Mouse (Mus musculus): ENCODE measurements at regions not wholly inside any gene's neighbourhood (a gene's known extent, or its start where the extent isn't known, plus 50 kb on each side); places are given as distances from the start of the nearest gene placed in this dataset.

GRCm38 (mm10) chr12:56224142-56224895 is 121.4 kb downstream of the Mbip start:
- no peaks in the 10 kb centered on the region for H3K36me3 ChIP-seq (ENCODE audit: control insufficient read depth, insufficient read depth, low read length)
- no peak overlapping the region for H3K27ac ChIP-seq (ENCODE audit: insufficient read depth, low read length)
- no peak for TF ChIP-seq CTCF (IDR thresholded peaks at IDR 0.05; ENCODE audit: extremely low read depth, insufficient read depth, insufficient read length, insufficient replicate concordance)
- TF ChIP-seq POLR2A (IDR thresholded peaks at IDR 0.05; ENCODE audit: low read depth, low read length) = no peak
- WGBS = 93% methylated on average over 3 of the region's 3 CpGs
- H3K27me3 ChIP-seq (ENCODE audit: control insufficient read depth, insufficient read depth, low read length) = no peaks in the 10 kb centered on the region
- H3K4me1 ChIP-seq (ENCODE audit: control insufficient read depth, insufficient read depth, insufficient read length) = no peaks in the 10 kb centered on the region
- DNase-seq (ENCODE audit: low read depth in 1 of 2, low spot score in 2 of 2) = no peak
- H3K4me3 ChIP-seq (ENCODE audit: extremely low read depth, insufficient read depth, insufficient read length) = no peak overlapping the region

GRCm38 (mm10) chr12:56193524-56193923 is 152.2 kb downstream of the Mbip start:
- Histone ChIP-seq H3K27me3 (ENCODE audit: control insufficient read depth, insufficient read depth, low read length) (no peaks in the 10 kb centered on the region), H3K27ac (ENCODE audit: insufficient read depth, low read length) (no peak overlapping the region), H3K36me3 (ENCODE audit: control insufficient read depth, insufficient read depth, low read length) (no peaks in the 10 kb centered on the region), H3K4me1 (ENCODE audit: control insufficient read depth, insufficient read depth, insufficient read length) (no peaks in the 10 kb centered on the region), H3K4me3 (ENCODE audit: extremely low read depth, insufficient read depth, insufficient read length) (no peak overlapping the region)
- TF ChIP-seq CTCF (IDR thresholded peaks at IDR 0.05; ENCODE audit: extremely low read depth, insufficient read depth, insufficient read length, insufficient replicate concordance) (no peak), POLR2A (IDR thresholded peaks at IDR 0.05; ENCODE audit: low read depth, low read length) (no peak)
- DNase-seq (ENCODE audit: low read depth in 1 of 2, low spot score in 2 of 2) = no peak
- 78% methylated on average over 3 of the region's 3 CpGs for WGBS

DNA sequence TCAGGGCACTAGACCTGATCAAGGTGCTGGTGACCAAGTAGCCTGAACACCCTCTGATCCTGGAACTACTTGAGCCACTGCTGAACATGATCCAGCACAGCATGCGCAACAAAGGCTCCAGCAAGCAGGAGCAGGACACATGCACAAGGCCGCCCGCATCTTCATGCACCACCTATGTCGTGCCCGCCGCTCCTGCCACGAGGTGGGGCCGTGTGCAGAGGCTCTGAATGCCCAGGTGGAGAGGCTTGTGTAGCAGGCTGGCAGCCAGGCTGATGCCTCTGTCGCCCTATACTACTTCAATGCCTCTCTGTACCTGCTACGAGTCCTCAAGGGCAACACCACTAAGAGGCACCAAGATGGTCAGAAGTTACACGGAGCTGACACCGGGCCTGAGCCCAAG is 156.1 kb downstream of the Mbip start:
- 91% methylated on average over 12 of the region's 12 CpGs for WGBS
- DNase-seq (ENCODE audit: low read depth in 1 of 2, low spot score in 2 of 2) = no peak
- Histone ChIP-seq H3K27me3 (ENCODE audit: control insufficient read depth, insufficient read depth, low read length) (no peaks in the 10 kb centered on the region), H3K27ac (ENCODE audit: insufficient read depth, low read length) (no peak overlapping the region), H3K4me1 (ENCODE audit: control insufficient read depth, insufficient read depth, insufficient read length) (no peaks in the 10 kb centered on the region), H3K4me3 (ENCODE audit: extremely low read depth, insufficient read depth, insufficient read length) (no peak overlapping the region), H3K36me3 (ENCODE audit: control insufficient read depth, insufficient read depth, low read length) (no peaks in the 10 kb centered on the region)
- no peak for TF ChIP-seq POLR2A (IDR thresholded peaks at IDR 0.05; ENCODE audit: low read depth, low read length)
- no peak for TF ChIP-seq CTCF (IDR thresholded peaks at IDR 0.05; ENCODE audit: extremely low read depth, insufficient read depth, insufficient read length, insufficient replicate concordance)

DNA sequence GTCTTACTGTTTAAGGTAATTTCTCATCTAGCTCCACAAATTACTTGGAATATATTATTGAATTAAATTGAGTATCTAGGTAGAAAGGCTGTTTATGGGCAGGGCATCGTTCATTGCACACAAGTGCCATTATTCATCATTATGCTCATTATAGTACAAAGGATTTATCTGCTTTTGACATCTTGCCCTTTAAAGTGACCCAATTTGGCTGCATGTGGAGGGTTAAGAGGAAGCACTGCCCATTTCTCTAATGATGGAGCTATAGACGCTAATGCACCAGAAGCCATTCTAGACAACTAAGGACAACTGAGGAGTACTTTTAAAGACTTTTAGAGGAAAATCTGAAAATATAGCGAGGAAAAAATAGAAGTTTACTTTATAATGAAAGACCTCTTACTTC is 185.0 kb downstream of the Mbip start:
- no peak overlapping the region for H3K4me3 ChIP-seq (ENCODE audit: extremely low read depth, insufficient read depth, insufficient read length)
- H3K4me1 ChIP-seq (ENCODE audit: control insufficient read depth, insufficient read depth, insufficient read length) = no peaks in the 10 kb centered on the region
- no peak overlapping the region for H3K27ac ChIP-seq (ENCODE audit: insufficient read depth, low read length)
- no peak for TF ChIP-seq POLR2A (IDR thresholded peaks at IDR 0.05; ENCODE audit: low read depth, low read length)
- no peak for TF ChIP-seq CTCF (IDR thresholded peaks at IDR 0.05; ENCODE audit: extremely low read depth, insufficient read depth, insufficient read length, insufficient replicate concordance)
- H3K36me3 ChIP-seq (ENCODE audit: control insufficient read depth, insufficient read depth, low read length) = no peaks in the 10 kb centered on the region
- WGBS = 73% methylated on average over 3 of the region's 3 CpGs
- no peaks in the 10 kb centered on the region for H3K27me3 ChIP-seq (ENCODE audit: control insufficient read depth, insufficient read depth, low read length)
- no peak for DNase-seq (ENCODE audit: low read depth in 1 of 2, low spot score in 2 of 2)

DNA sequence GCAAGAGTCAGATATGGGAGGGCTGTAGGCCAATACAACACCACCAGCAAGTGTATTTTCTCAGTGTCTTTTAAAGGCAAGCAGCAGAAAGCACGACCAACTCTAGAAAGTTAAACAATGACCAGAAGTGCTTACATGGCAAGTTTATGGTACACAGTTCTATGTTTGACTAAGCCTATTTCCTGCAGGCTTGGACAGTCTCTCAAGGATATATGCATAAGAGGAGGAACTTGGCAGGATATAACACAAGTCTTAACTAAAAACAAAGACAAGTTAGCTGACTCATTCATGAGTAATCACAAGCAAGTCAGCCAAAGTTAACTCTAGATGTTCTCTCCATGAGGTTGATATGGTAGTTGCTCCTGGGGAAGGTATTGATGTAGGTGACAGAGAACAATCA is 201.3 kb downstream of the Mbip start:
- TF ChIP-seq CTCF (IDR thresholded peaks at IDR 0.05; ENCODE audit: extremely low read depth, insufficient read depth, insufficient read length, insufficient replicate concordance) (no peak), POLR2A (IDR thresholded peaks at IDR 0.05; ENCODE audit: low read depth, low read length) (no peak)
- no peaks in the 10 kb centered on the region for H3K27me3 ChIP-seq (ENCODE audit: control insufficient read depth, insufficient read depth, low read length)
- no peak for DNase-seq (ENCODE audit: low read depth in 1 of 2, low spot score in 2 of 2)
- 20% methylated on average over 1 of the region's 1 CpGs for WGBS
- H3K4me1 ChIP-seq (ENCODE audit: control insufficient read depth, insufficient read depth, insufficient read length) = no peaks in the 10 kb centered on the region
- no peaks in the 10 kb centered on the region for H3K36me3 ChIP-seq (ENCODE audit: control insufficient read depth, insufficient read depth, low read length)
- no peak overlapping the region for H3K4me3 ChIP-seq (ENCODE audit: extremely low read depth, insufficient read depth, insufficient read length)
- no peak overlapping the region for H3K27ac ChIP-seq (ENCODE audit: insufficient read depth, low read length)

- H3K4me3 ChIP-seq (ENCODE audit: extremely low read depth, insufficient read depth, insufficient read length) = no peak overlapping the region
- no peaks in the 10 kb centered on the region for H3K36me3 ChIP-seq (ENCODE audit: control insufficient read depth, insufficient read depth, low read length)
- no peak for DNase-seq (ENCODE audit: low read depth in 1 of 2, low spot score in 2 of 2)
- H3K27ac ChIP-seq (ENCODE audit: insufficient read depth, low read length) = no peak overlapping the region
- H3K27me3 ChIP-seq (ENCODE audit: control insufficient read depth, insufficient read depth, low read length) = no peaks in the 10 kb centered on the region
- 63% methylated on average over 2 of the region's 2 CpGs for WGBS
- TF ChIP-seq POLR2A (IDR thresholded peaks at IDR 0.05; ENCODE audit: low read depth, low read length) = no peak
- H3K4me1 ChIP-seq (ENCODE audit: control insufficient read depth, insufficient read depth, insufficient read length) = no peaks in the 10 kb centered on the region
These were observed 201.9 kb downstream of the Mbip start for GRCm38 (mm10) chr12:56143789-56144188.

DNA sequence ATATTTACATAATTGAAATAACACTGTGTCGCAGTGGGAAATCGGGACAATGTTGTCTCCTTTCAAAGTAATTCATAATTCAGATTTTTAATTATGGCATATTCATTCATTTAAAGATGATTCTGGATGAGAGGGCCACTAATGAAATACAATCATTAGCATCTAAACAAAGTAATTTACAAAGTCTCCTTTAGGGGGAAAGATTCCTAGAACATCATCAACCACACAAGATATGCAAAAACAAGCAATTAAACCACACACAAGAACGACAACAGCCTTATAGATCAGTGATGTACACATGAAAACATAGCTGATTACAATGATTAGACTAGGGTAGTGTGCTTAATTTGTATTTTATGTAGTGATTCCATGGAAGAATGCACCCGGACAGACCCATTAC is 231.2 kb downstream of the Mbip start:
- Histone ChIP-seq H3K36me3 (ENCODE audit: control insufficient read depth, insufficient read depth, low read length) (no peaks in the 10 kb centered on the region), H3K27ac (ENCODE audit: insufficient read depth, low read length) (no peak overlapping the region), H3K27me3 (ENCODE audit: control insufficient read depth, insufficient read depth, low read length) (no peaks in the 10 kb centered on the region), H3K4me3 (ENCODE audit: extremely low read depth, insufficient read depth, insufficient read length) (no peak overlapping the region), H3K4me1 (ENCODE audit: control insufficient read depth, insufficient read depth, insufficient read length) (no peaks in the 10 kb centered on the region)
- DNase-seq (ENCODE audit: low read depth in 1 of 2, low spot score in 2 of 2) = no peak
- no peak for TF ChIP-seq CTCF (IDR thresholded peaks at IDR 0.05; ENCODE audit: extremely low read depth, insufficient read depth, insufficient read length, insufficient replicate concordance)
- no peak for TF ChIP-seq POLR2A (IDR thresholded peaks at IDR 0.05; ENCODE audit: low read depth, low read length)
- 83% methylated on average over 4 of the region's 4 CpGs for WGBS

Measured in spleen, adult 2 months (tissue).